Mouse (Mus musculus) CH12.LX (cell line): ENCODE results near the gene Hdac9.

Experiments used
- CTCF ChIP-seq, 2 experiments: IDR thresholded peaks in 1 of 2; conservative IDR thresholded peaks in 1 of 2; 2 replicates each; pipeline ENCODE4 v1.5.1; 2011 to 2012; ENCODE audit warnings: low read depth in 2 of 2, low read length in 2 of 2, improper control_type of control experiment in 1 of 2, inconsistent platforms in 1 of 2, mild to moderate bottlenecking in 1 of 2, moderate library complexity in 1 of 2
- E2F4 ChIP-seq: IDR thresholded peaks from 2 replicates; pipeline ENCODE4 v1.6.1; 2011; ENCODE audit warnings: low read depth, low read length, improper control_type of control experiment; ENCODE audit not compliant: insufficient replicate concordance
- IRF4 ChIP-seq: IDR thresholded peaks from 2 replicates; pipeline ENCODE4 v1.6.1; 2014; ENCODE audit warnings: low read depth, mild to moderate bottlenecking, inconsistent platforms, low read length, improper control_type of control experiment
- MAFK ChIP-seq: IDR thresholded peaks from 2 replicates; pipeline ENCODE4 v1.6.1; 2011; ENCODE audit warnings: low read length, improper control_type of control experiment; ENCODE audit not compliant: insufficient replicate concordance
- MAZ ChIP-seq: IDR thresholded peaks from 2 replicates; pipeline ENCODE4 v1.6.1; 2012; ENCODE audit warnings: low read depth, mild to moderate bottlenecking, inconsistent platforms, low read length, improper control_type of control experiment, moderate library complexity
- POLR2A ChIP-seq: IDR thresholded peaks from 2 replicates; pipeline ENCODE4 v1.6.1; 2011; ENCODE audit warnings: low read depth, mild to moderate bottlenecking, improper control_type of control experiment, low read length
- USF1 ChIP-seq: IDR thresholded peaks from 2 replicates; pipeline ENCODE4 v1.6.1; 2014; ENCODE audit warnings: low read depth, mild to moderate bottlenecking, inconsistent platforms, low read length, improper control_type of control experiment

DNA sequence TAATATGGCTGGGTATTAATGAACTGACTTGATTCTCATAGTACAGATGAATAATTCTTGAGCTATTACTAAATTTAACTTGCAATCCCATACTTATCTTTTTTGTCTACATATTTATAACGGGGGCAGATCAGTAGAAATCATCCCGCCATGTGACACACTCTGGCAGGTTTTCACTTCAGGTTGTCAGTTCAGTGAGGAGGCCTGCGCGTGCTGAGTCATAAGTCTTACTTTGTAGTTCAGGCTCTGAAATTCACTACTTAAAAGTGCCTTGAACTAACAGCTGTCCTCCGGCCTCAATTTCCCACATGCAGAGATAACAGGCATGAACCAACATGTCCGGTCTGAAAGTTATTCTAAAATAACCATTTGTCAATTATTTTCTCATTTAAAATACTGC is 239.8 kb downstream of the Hdac9 start:
- TF ChIP-seq E2F4 (no peak), MAZ (no peak), CTCF (conservative IDR thresholded peaks at IDR 0.05 in 1 of 2, IDR thresholded peaks at IDR 0.05 in 1 of 2; ENCODE audit: low read depth in 2 of 2, low read length in 2 of 2) (no peak), POLR2A (no peak), IRF4 (no peak), MAFK (no peak), USF1 (no peak)
